Mouse (Mus musculus) hindbrain, embryonic 10.5 days (tissue): Measurements from ENCODE around the gene Ddx58. TPM values are rescaled to one million over a fixed set of nuclear protein-coding genes. Genes with fewer than 3 reads are reported as not detected.

Source experiments
- DNase-seq: peaks from one replicate; pipeline ENCODE4 v3.0.0-alpha.2; 2017; ENCODE audit warnings: low spot score
- H3K27ac ChIP-seq: fragments of 300-500 bp; sonication (generic); 2 replicates; pipeline ENCODE4 v1.5.1; 2016; ENCODE audit warnings: mild to moderate bottlenecking, moderate library complexity
- H3K27me3 ChIP-seq: fragments of 300-500 bp; sonication (generic); 2 replicates; pipeline ENCODE4 v1.6.1; 2016; ENCODE audit warnings: mild to moderate bottlenecking; ENCODE audit not compliant: poor library complexity, insufficient read depth, severe bottlenecking
- H3K36me3 ChIP-seq: fragments of 300-500 bp; sonication (generic); 2 replicates; pipeline ENCODE4 v1.6.1; 2016; ENCODE audit warnings: mild to moderate bottlenecking, moderate library complexity
- H3K4me1 ChIP-seq: fragments of 300-500 bp; sonication (generic); replicated peaks from 2 replicates; pipeline ENCODE4 v1.6.1; 2016; ENCODE audit warnings: mild to moderate bottlenecking
- H3K4me3 ChIP-seq: fragments of 300-500 bp; sonication (generic); 2 replicates; pipeline ENCODE4 v1.5.1; 2016; ENCODE audit warnings: mild to moderate bottlenecking, moderate library complexity
- H3K9me3 ChIP-seq: fragments of 300-500 bp; sonication (generic); 2 replicates; pipeline ENCODE4 v1.6.1; 2016; ENCODE audit warnings: mild to moderate bottlenecking, moderate library complexity
- WGBS: fragments of 180-500 bp; shearing (Covaris S2); methylation state at CpG from one replicate; pipeline ENCODE4 v1.1.7; 2016; 5-methylcytosine and 5-hydroxymethylcytosine counted together
- polyA plus RNA-seq: library from polyadenylated mRNA; unstranded; fragments of >200 nt; fragmentation: Nextera tagmentation; extraction: Ambion mirVana; gene quantifications from 2 replicates; pipeline ENCODE4 v1.2.1, GENCODE M21; 2016

The Ddx58 gene
- polyA plus RNA-seq, 1 experiment from 2014 or later: 4.2 TPM

DNA sequence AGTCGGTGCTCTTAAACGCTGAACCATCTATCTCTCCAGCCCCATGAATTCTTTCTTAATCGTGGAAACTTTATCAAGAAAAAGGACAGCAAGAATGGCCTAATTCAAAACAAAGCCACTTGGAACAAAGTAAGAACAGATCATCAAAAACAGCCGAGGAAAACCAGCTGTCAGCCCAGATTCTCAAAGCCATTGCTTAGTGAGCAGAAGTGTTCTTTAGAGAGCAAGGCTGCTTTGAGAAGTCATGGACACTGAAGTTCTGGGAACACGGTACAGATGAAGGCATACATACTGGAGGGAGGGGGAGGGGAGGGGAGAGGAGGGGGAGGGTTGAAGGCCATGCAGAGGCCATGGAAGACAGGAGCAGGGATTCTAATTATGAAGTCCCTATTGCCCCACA is 13.5 kb downstream of the Ddx58 start:
- no peak for DNase-seq
- Histone ChIP-seq H3K36me3 (no peaks in the 10 kb centered on the region), H3K27me3 (no peaks in the 10 kb centered on the region), H3K4me3 (no peak overlapping the region), H3K9me3 (no peaks in the 10 kb centered on the region), H3K4me1 (peaks cover 1% of the 10 kb centered on the region; the same call in 1 of the 2 replicates), H3K27ac (no peak overlapping the region)
- 79% methylated on average over 5 of the region's 5 CpGs for WGBS

DNA sequence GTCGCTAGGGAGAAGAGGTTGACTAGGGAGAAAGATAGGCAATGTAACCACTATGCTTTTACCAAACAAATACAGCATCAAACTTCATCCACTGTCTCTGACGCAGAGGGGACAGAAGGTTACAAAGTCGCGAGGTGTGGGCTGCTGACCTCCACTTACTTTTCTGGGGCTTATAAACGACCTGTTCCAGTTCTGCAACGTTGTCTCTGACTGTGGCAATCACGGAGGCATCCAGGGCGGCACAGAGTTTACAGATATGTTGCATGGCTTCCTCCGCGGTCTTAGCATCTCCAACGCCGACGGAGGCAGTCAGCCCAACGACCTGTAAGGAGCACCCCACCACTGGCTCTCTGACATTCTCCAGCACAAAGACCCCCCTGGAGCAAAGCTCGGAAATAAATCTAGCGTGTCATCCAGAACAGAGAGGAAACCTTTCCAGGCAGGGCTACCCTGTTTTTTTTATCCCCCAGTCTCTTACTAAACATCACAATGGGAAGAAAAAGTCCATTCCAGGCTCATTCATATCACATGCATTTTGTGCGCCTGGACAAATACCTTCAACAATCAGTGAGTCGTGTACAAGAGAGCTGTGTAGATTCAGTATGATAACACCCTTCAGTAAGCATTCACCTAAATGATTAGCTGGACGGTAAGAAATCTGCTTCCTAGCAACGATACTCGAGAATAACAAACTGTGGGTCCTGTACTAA is 17.6 kb downstream of the Ddx58 start:
- 50% methylated on average over 21 of the region's 21 CpGs for WGBS
- no peak for DNase-seq
- Histone ChIP-seq H3K36me3 (no peaks in the 10 kb centered on the region), H3K4me1 (peaks cover 10% of the 10 kb centered on the region), H3K4me3 (no peak overlapping the region), H3K9me3 (no peaks in the 10 kb centered on the region), H3K27me3 (no peaks in the 10 kb centered on the region), H3K27ac (no peak overlapping the region)

DNA sequence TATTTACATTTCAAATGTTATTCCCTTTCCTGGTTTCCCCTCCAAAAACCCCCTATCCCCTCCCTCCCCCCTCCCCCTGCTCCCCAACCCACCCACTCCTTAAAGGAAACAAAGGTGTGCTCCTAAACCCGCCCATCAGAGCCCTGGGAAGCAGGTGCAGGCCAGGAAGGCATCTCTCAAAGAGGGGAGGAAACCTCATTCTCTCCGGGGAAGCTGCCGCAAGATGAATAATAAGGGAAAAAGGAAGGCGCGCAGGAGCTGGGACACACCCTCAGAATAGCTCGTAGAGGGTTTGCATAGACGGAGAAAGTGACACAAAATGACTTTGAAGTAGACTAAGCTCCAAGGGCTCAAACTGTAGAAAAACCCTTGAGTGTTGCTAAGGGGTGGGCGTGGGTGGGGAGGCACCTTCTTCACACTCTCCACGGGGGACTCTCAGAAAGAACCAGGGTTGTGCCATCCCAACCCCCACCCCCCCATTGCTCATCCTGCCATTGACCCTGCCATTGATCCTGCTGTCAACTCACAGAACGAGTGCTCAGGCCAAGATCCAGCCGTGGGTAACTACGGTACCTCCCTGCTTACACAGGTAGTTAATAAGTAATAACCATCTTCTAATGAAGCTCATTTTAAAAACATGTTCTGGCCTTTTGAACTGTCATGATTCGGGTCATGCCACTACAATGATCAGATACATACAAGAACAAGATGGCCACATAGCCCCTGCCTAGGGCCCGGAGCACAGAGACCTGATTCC is 18.4 kb downstream of the Ddx58 start:
- no peaks in the 10 kb centered on the region for H3K9me3 ChIP-seq
- peaks cover 10% of the 10 kb centered on the region for H3K4me1 ChIP-seq
- no peaks in the 10 kb centered on the region for H3K36me3 ChIP-seq
- H3K27ac ChIP-seq: no peak overlapping the region
- no peak for DNase-seq
- no peaks in the 10 kb centered on the region for H3K27me3 ChIP-seq
- 37% methylated on average over 14 of the region's 14 CpGs for WGBS
- H3K4me3 ChIP-seq: no peak overlapping the region

DNA sequence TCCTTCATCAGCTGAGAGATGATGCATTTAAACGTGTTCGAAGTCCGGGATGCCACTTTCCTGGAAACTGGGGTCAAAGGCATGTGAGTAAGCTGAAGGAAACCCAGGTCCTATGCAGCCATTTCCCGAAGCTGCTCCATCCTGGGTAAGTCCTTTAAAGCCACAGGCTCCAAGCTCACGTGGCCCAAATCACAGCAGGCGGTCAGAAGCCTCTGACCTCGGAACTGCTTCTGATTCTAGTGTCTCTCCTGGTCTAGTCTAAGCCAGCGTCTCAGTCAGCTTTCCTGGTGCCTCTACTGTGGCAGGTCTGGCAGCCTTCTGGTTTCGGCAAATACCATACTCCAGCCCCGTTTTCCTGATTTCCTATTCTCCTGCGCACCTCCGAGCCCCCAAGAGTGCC is 19.2 kb downstream of the Ddx58 start:
- Histone ChIP-seq H3K27me3 (no peaks in the 10 kb centered on the region), H3K4me1 (peaks cover 10% of the 10 kb centered on the region), H3K4me3 (peak overlapping the region; percentile 9; the same call in 1 of the 2 replicates), H3K36me3 (no peaks in the 10 kb centered on the region), H3K9me3 (no peaks in the 10 kb centered on the region), H3K27ac (no peak overlapping the region)
- 17% methylated on average over 12 of the region's 12 CpGs for WGBS
- peak; percentile 28 for DNase-seq

DNA sequence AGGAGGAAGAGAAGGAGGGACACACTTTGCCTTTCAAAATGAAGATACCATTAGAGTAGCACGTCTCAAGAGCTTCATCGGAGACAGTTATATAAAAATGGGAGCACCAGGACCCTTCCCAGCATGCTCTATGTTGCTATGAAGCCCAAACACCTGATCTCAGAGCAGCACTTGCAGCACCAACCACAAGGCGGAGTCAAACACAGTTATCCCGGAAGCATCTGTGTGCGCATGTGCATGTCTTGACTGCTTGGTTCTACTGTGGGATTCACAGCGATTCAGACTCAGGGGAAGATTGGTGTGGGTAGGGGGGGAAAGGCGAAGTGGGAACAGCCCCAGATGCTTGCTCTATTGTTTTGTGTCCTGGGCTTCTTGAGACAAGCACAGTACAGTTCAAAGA is 21.2 kb downstream of the Ddx58 start:
- peak; percentile 36 for DNase-seq
- H3K27me3 ChIP-seq: no peaks in the 10 kb centered on the region
- peaks cover 10% of the 10 kb centered on the region for H3K4me1 ChIP-seq
- WGBS: 77% methylated on average over 7 of the region's 7 CpGs
- H3K36me3 ChIP-seq: no peaks in the 10 kb centered on the region
- H3K27ac ChIP-seq: no peak overlapping the region
- no peaks in the 10 kb centered on the region for H3K9me3 ChIP-seq
- H3K4me3 ChIP-seq: no peak overlapping the region

DNA sequence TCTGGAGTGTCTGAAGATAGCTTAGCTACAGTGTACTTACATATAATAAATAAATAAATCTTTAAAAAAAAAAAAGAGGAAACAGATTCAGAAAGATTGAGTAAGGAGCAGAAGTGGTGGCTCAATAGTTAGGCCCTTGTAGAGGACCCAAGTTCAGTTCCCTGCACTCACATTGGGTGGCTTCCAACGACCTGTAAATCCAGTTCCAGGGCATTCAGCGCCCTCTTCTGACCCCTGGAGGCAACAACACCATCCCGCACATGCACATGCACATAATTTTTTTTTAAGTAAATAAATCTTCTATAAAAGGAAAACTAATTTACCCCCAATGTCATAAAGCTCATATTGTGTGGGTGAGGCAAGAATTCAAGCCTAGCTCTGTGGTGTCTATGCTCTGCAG is 21.7 kb downstream of the Ddx58 start:
- H3K9me3 ChIP-seq: no peaks in the 10 kb centered on the region

DNA sequence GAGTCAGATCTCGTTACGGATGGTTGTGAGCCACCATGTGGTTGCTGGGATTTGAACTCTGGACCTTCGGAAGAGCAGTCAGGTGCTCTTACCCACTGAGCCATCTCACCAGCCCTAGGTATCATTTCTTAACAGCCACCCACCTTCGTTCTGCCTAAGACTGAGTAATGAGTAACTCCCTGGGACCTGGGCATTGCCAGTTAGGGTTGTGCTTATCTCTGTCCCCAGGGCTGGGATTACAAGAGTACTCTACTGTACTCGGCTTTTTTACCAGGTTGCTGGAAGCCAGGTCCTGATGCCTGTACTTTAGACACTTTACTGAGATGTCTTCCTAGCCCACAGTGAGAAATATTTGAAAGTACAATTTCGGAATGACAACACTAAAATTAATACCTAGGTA is 27.5 kb downstream of the Ddx58 start:
- no peaks in the 10 kb centered on the region for H3K4me1 ChIP-seq
- WGBS: 92% methylated on average over 4 of the region's 6 CpGs

More for the DNA sequence above, 21.7 kb downstream of the Ddx58 start:
- Histone ChIP-seq H3K4me3 (no peak overlapping the region), H3K27me3 (no peaks in the 10 kb centered on the region), H3K36me3 (no peaks in the 10 kb centered on the region), H3K27ac (no peak overlapping the region), H3K4me1 (peaks cover 10% of the 10 kb centered on the region)
- 61% methylated on average over 3 of the region's 3 CpGs for WGBS
- no peak for DNase-seq

DNA sequence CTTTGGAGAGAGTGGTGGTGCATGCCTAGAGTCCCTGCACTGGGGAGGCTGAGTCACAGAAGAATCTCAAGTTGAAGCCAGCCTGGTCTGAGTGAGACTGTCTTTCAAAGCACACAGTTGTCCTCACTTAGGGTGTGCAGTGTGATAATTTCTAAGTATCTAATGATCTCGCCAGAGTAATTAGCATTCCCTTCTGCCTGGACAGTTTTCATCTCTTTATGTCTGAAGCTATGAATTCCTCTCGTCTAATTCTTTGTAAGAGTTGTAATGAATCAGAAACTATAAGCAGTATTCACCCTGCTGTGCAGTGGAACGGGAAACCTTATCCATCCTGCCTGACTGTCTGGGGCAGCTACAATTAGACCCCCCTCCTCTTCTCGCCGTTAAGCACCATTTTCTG is 31.9 kb downstream of the Ddx58 start:
- no peak for DNase-seq
- Histone ChIP-seq H3K27ac (no peak overlapping the region), H3K4me1 (no peaks in the 10 kb centered on the region), H3K4me3 (no peak overlapping the region), H3K36me3 (peaks cover 5% of the 10 kb centered on the region; the same call in 1 of the 2 replicates), H3K27me3 (no peaks in the 10 kb centered on the region), H3K9me3 (no peaks in the 10 kb centered on the region)
- 82% methylated on average over 5 of the region's 5 CpGs for WGBS

More for the DNA sequence above, 27.5 kb downstream of the Ddx58 start:
- no peak overlapping the region for H3K4me3 ChIP-seq
- H3K36me3 ChIP-seq: no peaks in the 10 kb centered on the region
- H3K9me3 ChIP-seq: no peaks in the 10 kb centered on the region
- H3K27me3 ChIP-seq: no peaks in the 10 kb centered on the region
- H3K27ac ChIP-seq: no peak overlapping the region
- no peak for DNase-seq

DNA sequence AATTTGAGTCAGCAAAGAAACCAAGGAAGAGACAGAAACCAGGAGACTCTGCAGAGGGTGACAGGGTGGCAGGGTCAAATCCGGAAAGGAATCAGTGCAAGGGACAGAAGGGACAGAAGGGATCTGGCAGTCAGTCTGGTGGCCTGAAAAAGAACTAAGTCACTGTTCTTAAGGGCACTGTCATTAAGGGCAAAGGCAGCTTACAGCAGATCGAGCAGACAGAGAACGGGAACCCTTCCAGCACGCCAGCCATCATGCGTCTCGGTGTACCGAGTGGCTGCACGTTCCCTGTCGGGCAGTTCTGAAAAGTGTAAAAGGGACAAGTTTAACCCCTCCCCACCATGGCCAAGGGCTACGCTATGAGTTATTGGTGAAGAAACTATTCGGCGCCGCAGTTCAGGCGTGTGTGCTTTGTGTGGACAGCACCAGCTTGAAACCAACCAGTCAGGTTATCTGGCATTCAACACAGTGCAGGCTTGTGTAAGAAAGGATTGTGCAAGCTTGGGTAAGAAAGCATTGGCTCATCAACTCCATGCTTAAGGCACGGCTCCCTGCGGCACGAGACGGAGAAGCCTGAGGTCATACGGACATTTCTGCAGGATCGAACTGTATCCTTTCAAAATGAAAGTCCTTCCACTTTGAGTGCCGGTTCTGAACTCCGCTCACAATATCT is 34.3 kb downstream of the Ddx58 start:
- Histone ChIP-seq H3K27ac (no peak overlapping the region), H3K4me1 (no peaks in the 10 kb centered on the region), H3K4me3 (no peak overlapping the region), H3K27me3 (no peaks in the 10 kb centered on the region), H3K36me3 (peaks cover 15% of the 10 kb centered on the region), H3K9me3 (no peaks in the 10 kb centered on the region)
- DNase-seq: no peak
- 93% methylated on average over 22 of the region's 22 CpGs for WGBS

DNA sequence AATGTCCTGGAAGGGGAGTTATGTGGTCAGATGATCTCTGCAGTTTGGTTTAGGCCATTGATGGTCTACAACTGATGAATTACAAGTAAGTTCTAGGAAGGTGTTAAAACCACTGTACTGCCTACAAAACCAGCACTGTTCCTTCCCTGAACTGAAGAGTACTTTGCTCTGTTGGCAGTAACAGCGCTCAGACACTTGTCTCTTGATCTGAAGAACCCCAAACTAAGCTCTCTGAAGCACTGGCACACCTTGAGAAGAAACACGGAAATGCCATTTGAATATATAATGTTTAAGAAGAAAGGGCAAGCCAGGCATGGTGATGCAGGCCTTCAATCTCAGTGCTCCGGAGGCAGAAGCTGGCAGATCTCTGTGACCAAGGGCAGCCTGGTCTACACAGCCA is 35.3 kb downstream of the Ddx58 start:
- no peak overlapping the region for H3K4me3 ChIP-seq
- no peaks in the 10 kb centered on the region for H3K4me1 ChIP-seq
- H3K27ac ChIP-seq: no peak overlapping the region
- peaks cover 17% of the 10 kb centered on the region for H3K36me3 ChIP-seq
- H3K9me3 ChIP-seq: no peaks in the 10 kb centered on the region
- DNase-seq: no peak
- no peaks in the 10 kb centered on the region for H3K27me3 ChIP-seq
- WGBS: 94% methylated on average over 3 of the region's 3 CpGs

DNA sequence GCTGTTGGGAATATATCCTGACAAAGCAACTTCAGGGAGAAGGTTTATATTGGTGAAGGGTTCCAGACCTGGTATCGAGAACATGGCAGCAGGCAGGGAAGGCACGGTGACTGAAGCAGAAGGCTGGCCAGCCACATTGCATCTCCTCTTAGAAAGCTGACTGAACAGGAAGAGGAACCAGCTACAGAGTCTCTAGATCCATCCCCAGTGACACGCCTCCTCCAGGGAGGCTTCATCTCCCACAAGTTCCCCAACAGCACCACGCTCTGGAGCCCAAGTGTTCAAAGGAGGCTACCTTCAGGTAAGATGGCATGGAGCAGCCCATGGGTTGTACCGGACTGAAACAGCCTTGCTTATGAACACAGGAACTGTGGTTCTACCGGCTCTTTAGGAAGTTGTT is 37.4 kb downstream of the Ddx58 start:
- H3K9me3 ChIP-seq: no peaks in the 10 kb centered on the region

DNA sequence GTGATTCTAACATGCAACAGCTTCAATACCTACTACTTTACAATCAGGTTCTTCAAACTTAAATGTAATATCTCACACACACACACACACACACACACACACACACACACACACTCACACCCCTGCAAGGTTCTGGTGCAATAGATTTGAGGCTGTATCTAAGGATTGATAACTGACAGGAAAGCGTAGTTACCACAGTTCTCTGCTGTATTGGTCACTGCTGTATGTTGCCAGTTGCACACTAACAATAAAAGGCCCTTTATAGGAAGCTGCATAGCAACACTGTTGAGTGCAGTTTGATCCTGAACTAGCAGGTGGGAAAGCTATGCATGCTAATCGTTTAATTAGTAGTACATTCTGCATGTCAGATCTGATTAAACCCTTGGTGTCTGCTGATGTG is 44.3 kb downstream of the Ddx58 start:
- Histone ChIP-seq H3K36me3 (peaks cover 81% of the 10 kb centered on the region), H3K4me3 (no peak overlapping the region), H3K27ac (no peak overlapping the region), H3K9me3 (no peaks in the 10 kb centered on the region), H3K4me1 (no peaks in the 10 kb centered on the region), H3K27me3 (no peaks in the 10 kb centered on the region)
- no peak for DNase-seq
- 96% methylated on average over 2 of the region's 2 CpGs for WGBS

More for the DNA sequence above, 37.4 kb downstream of the Ddx58 start:
- WGBS: 95% methylated on average over 6 of the region's 6 CpGs
- Histone ChIP-seq H3K4me3 (no peak overlapping the region), H3K27ac (no peak overlapping the region), H3K4me1 (no peaks in the 10 kb centered on the region), H3K36me3 (peaks cover 39% of the 10 kb centered on the region), H3K27me3 (no peaks in the 10 kb centered on the region)
- no peak for DNase-seq

DNA sequence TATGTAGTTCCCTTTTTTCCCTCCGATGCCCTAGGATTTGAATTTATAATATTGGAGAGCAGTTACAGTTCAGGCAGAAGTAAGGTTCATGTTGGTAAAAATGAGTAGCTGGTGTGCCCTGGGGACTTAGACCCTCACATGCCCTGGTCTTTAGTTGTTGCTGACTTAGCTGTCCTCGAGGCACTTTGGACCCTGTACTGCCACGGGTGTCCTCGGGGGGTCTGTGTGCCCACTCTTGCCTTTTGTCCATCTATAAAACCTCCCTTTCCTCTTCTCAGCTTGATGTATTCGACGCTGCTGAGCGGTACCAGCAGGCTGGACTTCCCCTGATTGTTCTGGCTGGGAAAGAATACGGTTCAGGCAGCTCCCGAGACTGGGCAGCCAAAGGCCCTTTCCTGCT is 46.2 kb downstream of the Ddx58 start:
- DNase-seq: no peak
- Histone ChIP-seq H3K4me3 (no peak overlapping the region), H3K27ac (no peak overlapping the region), H3K36me3 (peaks cover 87% of the 10 kb centered on the region), H3K27me3 (no peaks in the 10 kb centered on the region), H3K4me1 (no peaks in the 10 kb centered on the region), H3K9me3 (no peaks in the 10 kb centered on the region)
- WGBS: 66% methylated on average over 9 of the region's 9 CpGs
